12 mouse cellular contexts compared by ENCODE assay signal in the genomic region with DNA sequence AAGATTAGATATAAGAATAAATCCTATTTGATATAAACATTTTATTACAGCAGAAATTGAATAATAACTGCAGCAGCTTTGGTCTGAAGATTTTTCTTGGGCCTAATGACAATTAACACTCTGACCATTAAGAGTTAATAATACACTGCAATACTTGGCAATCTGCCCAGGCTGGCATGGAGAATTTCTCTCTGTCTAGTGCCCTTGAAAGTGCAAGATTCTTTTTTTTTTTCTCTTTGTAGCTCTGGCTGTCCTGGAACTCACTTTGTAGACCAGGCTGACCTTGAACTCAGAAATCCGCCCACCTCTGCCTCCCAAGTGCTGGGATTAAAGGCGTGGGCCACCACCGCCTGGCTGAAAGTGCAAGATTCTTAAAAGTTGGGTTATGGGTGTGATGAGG. TPM values are rescaled to one million over a fixed set of nuclear protein-coding genes. Genes with fewer than 3 reads are reported as not detected.
DNase-seq lines count a peak whose midpoint lies in the region; ATAC-seq and TF ChIP-seq lines count a peak whose summit lies in the region.
"Had no signal": no experiment of that assay in that cellular context is flagged by ENCODE, and none has a peak within 500 bp of the region (broad histone marks: within the 10 kb centered on the region; RNA-seq: fewer than 3 reads in every experiment).

No protein-coding gene starts in this region.

- H3K4me1 ChIP-seq in intestine, embryonic 15.5 days (replicated peaks) = 0 out of 2 replicates have a peak, but pooled peaks cover 3% of the 10 kb centered on the region

- ATAC-seq in intestine, embryonic 15.5 days = no peak
- ATAC-seq in erythroid progenitor cell, adult 5-6 weeks (replicated peaks; ENCODE audit: low FRiP score, poor library complexity, severe bottlenecking) = no peak

- WGBS in intestine, embryonic 15.5 days = 83% methylated on average over 3 of the region's 3 CpGs

- no peaks in the 10 kb centered on the region for H3K36me3 ChIP-seq in intestine, embryonic 15.5 days
- H3K36me3 ChIP-seq: forebrain, embryonic 10.5 days; liver, embryonic 13.5 days; midbrain, embryonic 12.5 days had no signal

- no peak overlapping the region for H3K27ac ChIP-seq in gastrocnemius, adult 2 months
- no peak overlapping the region for H3K27ac ChIP-seq in intestine, embryonic 15.5 days
- H3K27ac ChIP-seq: forebrain, embryonic 10.5 days; liver, embryonic 13.5 days; midbrain, embryonic 12.5 days had no signal

- DNase-seq in gastrocnemius, postnatal 10 days = peak; percentile 11
- DNase-seq in gastrocnemius, adult 2 months = no peak
- peak; percentile 6 for DNase-seq in right cerebral cortex, postnatal 14 days
- no peak for DNase-seq in right cerebral cortex, postnatal 10 days (ENCODE audit: low spot score in 2 of 2)
- peak; percentile 49 to 73 for DNase-seq in kidney, postnatal 36 days
- no peak for DNase-seq in layer of hippocampus, postnatal 10 days (ENCODE audit: low spot score in 2 of 2)
- DNase-seq: liver, embryonic 13.5 days had no signal

- H3K27me3 ChIP-seq in intestine, embryonic 15.5 days (replicated peaks) = no peaks in the 10 kb centered on the region
- H3K27me3 ChIP-seq: liver, embryonic 13.5 days; midbrain, embryonic 12.5 days had no signal

- H3K9ac ChIP-seq in intestine, embryonic 15.5 days = no peak overlapping the region
- H3K9ac ChIP-seq: liver, embryonic 13.5 days; midbrain, embryonic 12.5 days had no signal

- no peak overlapping the region for H3K4me2 ChIP-seq in intestine, embryonic 15.5 days (replicated peaks)
- H3K4me2 ChIP-seq: liver, embryonic 13.5 days; midbrain, embryonic 12.5 days had no signal

- intact Hi-C loops in gastrocnemius, adult 2 months (cut with DNase I) = no loop called here

- H3K9me3 ChIP-seq in intestine, embryonic 15.5 days = no peaks in the 10 kb centered on the region
- H3K9me3 ChIP-seq: liver, embryonic 13.5 days had no signal

- TF ChIP-seq CTCF in gastrocnemius, adult 2 months (IDR thresholded peaks at IDR 0.05) = no peak

- no peak overlapping the region for H3K4me3 ChIP-seq in gastrocnemius, adult 2 months
- H3K4me3 ChIP-seq in intestine, embryonic 15.5 days (replicated peaks) = no peak overlapping the region
- H3K4me3 ChIP-seq: forebrain, embryonic 10.5 days; liver, embryonic 13.5 days; midbrain, embryonic 12.5 days had no signal

RNA-seq across cellular contexts. Expression of a gene that starts 5.1 kb away (rescaled TPM):
- 1 to 10 TPM; 3.3 to 3.5 TPM for total RNA-seq in gastrocnemius, postnatal 10 days (2021)
- under 1 TPM; 0.31 to 0.47 TPM for total RNA-seq in gastrocnemius, adult 2 months (2021)
- polyA plus RNA-seq in intestine, embryonic 15.5 days (2015; fragmentation: Nextera tagmentation; extraction: Ambion mirVana) = 36.1 and 36.8 TPM in 2 replicates
- total RNA-seq in erythroid progenitor cell, adult 5-6 weeks (2015; ENCODE audit: low replicate concordance) = 45.4 and 69.6 TPM in 2 replicates
- 17.3 and 52.6 TPM in 2 replicates for total RNA-seq in erythroid progenitor cell, adult 5-6 weeks (2017; ENCODE audit: low replicate concordance)
- total RNA-seq in layer of hippocampus, postnatal 10 days (2021) = 10 to 100 TPM; 17.1 to 17.5 TPM

RNA-seq across cellular contexts. Expression of a gene that starts 32.9 kb away (rescaled TPM):
- not detected for total RNA-seq in gastrocnemius, postnatal 10 days (2021)
- not detected for total RNA-seq in gastrocnemius, adult 2 months (2021)
- polyA plus RNA-seq in intestine, embryonic 15.5 days (2015; fragmentation: Nextera tagmentation; extraction: Ambion mirVana) = 0.86 and 1.2 TPM in 2 replicates
- 5.0 TPM in 1 of 2 replicates, not detected in the other for total RNA-seq in erythroid progenitor cell, adult 5-6 weeks (2015; ENCODE audit: low replicate concordance)
- not detected in 2 replicates for total RNA-seq in erythroid progenitor cell, adult 5-6 weeks (2017; ENCODE audit: low replicate concordance)
- total RNA-seq in layer of hippocampus, postnatal 10 days (2021) = 1 to 10 TPM; 2.9 to 3.4 TPM
- polyA plus RNA-seq: C2C12 had no signal

Comparison
In these comparisons a context has a peak if more than half of its experiments do, and no peak if none do; other contexts are left out.
1. DNase-seq: peak in gastrocnemius, postnatal 10 days (single experiment), right cerebral cortex, postnatal 14 days (single experiment) and kidney, postnatal 36 days (2 of 2); none in gastrocnemius, adult 2 months (single experiment), right cerebral cortex, postnatal 10 days (0 of 2) and layer of hippocampus, postnatal 10 days (0 of 2).
2. RNA of a gene that starts 5.1 kb away (total RNA-seq): 17.3 to 69.6 TPM in erythroid progenitor cell, adult 5-6 weeks and 17.1 to 17.5 TPM in layer of hippocampus, postnatal 10 days; 3.3 to 3.5 TPM in gastrocnemius, postnatal 10 days and 0.31 to 0.47 TPM in gastrocnemius, adult 2 months; every median in the first group is over 4 times any median in the second.